In the genomic region with DNA sequence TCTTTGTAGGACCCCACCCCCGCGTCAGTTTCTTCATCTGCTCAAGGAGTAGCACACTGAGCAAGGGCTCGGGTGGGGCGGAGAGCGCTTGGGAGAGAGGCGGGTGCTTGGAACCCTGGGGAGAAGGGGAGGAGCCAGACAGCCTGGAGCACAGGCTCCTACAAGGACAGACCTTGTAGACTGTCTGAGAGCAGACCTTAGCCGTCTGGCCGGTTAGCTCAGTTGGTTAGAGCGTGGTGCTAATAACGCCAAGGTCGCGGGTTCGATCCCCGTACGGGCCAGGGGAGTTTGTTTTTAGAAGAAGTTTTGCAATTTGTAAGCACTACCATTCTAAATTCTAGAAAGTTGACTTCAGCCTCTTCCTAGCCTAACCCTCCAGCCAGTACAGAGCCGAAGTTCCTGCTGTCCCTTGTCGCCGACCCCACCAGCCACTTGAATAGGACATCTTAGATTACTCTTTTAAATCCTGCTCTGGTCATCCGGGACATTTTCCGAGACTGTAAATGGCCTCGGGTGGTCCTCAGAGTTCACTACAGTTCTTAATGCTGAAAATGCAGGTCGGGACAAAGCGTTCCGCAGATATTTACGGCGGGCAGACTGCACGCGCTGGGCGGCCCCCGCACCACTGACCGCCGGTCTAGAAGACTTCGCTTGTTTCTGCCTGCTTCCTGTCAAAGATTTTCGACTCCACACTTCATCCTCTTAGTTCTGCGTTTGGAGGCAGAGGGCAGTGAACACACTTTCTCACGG, we compare ENCODE assay signal across 8 mouse cellular contexts. TPM values are rescaled to one million over a fixed set of nuclear protein-coding genes. Genes with fewer than 3 reads are reported as not detected.
DNase-seq lines count a peak whose midpoint lies in the region; ATAC-seq lines count a peak whose summit lies in the region.

No protein-coding gene starts in this region.

- peak; percentile 91 for ATAC-seq in intestine, embryonic 14.5 days (replicated peaks; ENCODE audit: low FRiP score, low TSS enrichment, low read depth)
- ATAC-seq in inflammation-experienced regulatory T-cells, adult 6 months, result no peak

- H3K4me2 ChIP-seq in intestine, embryonic 14.5 days (ENCODE audit: low read length), result peak overlapping the region; percentile 69

- intact Hi-C loops in gastrocnemius, postnatal 14 days (cut with DNase I; ENCODE audit: low total_unique reads), result no loop called here
- intact Hi-C loops in left cerebral cortex, postnatal 14 days (cut with DNase I), result loop anchor here (2.0 kb wide), 1 partner anchor 151 kb away; no protein-coding TSS in a partner anchor

- H3K9me3 ChIP-seq in intestine, embryonic 14.5 days (ENCODE audit: control insufficient read depth, low read length), result no peaks in the 10 kb centered on the region

- peak overlapping the region; percentile 60 for H3K27ac ChIP-seq in intestine, embryonic 14.5 days (ENCODE audit: low read depth)

- no peaks in the 10 kb centered on the region for H3K27me3 ChIP-seq in intestine, embryonic 14.5 days (replicated peaks; ENCODE audit: control insufficient read depth, insufficient read depth, low read length)

- peak overlapping the region; percentile 41 for H3K9ac ChIP-seq in intestine, embryonic 14.5 days (ENCODE audit: low read length)

- H3K36me3 ChIP-seq in intestine, embryonic 14.5 days (ENCODE audit: control insufficient read depth, insufficient read depth, low read length), result no peaks in the 10 kb centered on the region

- DNase-seq in adipocyte (ENCODE audit: low spot score), result peak; percentile 97
- DNase-seq in embryo, embryonic 10.5 days (ENCODE audit: low spot score), result peak; percentile 98
- peak; percentile 89 for DNase-seq in gastrocnemius, postnatal 14 days
- peak; percentile 100 for DNase-seq in intestine, embryonic 14.5 days (ENCODE audit: low spot score)
- DNase-seq in left cerebral cortex, postnatal 14 days (ENCODE audit: low spot score in 2 of 2), result peak; percentile 80 to 81
- DNase-seq in mesoderm, embryonic 11.5 days (ENCODE audit: low read depth, low spot score), result peak; percentile 95
- DNase-seq in right cerebral cortex, postnatal 36 days (ENCODE audit: low spot score in 2 of 2), result peak; percentile 66 to 76

- under 1% methylated on average over 36 of the region's 36 CpGs for WGBS in intestine, embryonic 14.5 days

- H3K4me1 ChIP-seq in intestine, embryonic 14.5 days (replicated peaks; ENCODE audit: control insufficient read depth, insufficient read depth, low read length), result peaks cover 13% of the 10 kb centered on the region

- peak overlapping the region; percentile 64 for H3K4me3 ChIP-seq in intestine, embryonic 14.5 days (ENCODE audit: low read depth, low read length)

RNA-seq across cellular contexts. Expression of gene Mok, which starts 4.6 kb away (rescaled TPM):
- total RNA-seq in gastrocnemius, postnatal 14 days (2021), result under 1 TPM; 0.25 to 0.31 TPM
- polyA plus RNA-seq in intestine, embryonic 14.5 days (2014; fragmentation: Nextera tagmentation; extraction: Ambion mirVana), result 3.5 and 5.6 TPM in 2 replicates
- 10 to 100 TPM; 10.7 to 12.8 TPM for total RNA-seq in left cerebral cortex, postnatal 14 days (2021)
- polyA plus RNA-seq in inflammation-experienced regulatory T-cells, adult 6 months (2017; shearing (Covaris generic)), result under 1 TPM in 2 of 3 experiments, not detected in 1; 0.50 to 0.57 TPM

RNA-seq across cellular contexts. Expression of gene Zfp839, which starts 4.7 kb away (rescaled TPM):
- total RNA-seq in gastrocnemius, postnatal 14 days (2021), result 1 to 10 TPM; 3.9 to 5.4 TPM
- 4.7 and 5.4 TPM in 2 replicates for polyA plus RNA-seq in intestine, embryonic 14.5 days (2014; fragmentation: Nextera tagmentation; extraction: Ambion mirVana)
- total RNA-seq in left cerebral cortex, postnatal 14 days (2021), result 1 to 10 TPM; 9.1 to 9.6 TPM
- 1 to 10 TPM; 1.7 to 2.4 (median 2.3) TPM for polyA plus RNA-seq in inflammation-experienced regulatory T-cells, adult 6 months (2017; shearing (Covaris generic))

RNA-seq across cellular contexts. Expression of gene Cinp, which starts 43.6 kb away (rescaled TPM):
- total RNA-seq in gastrocnemius, postnatal 14 days (2021), result 10 to 100 TPM; 30.5 to 32.9 TPM
- polyA plus RNA-seq in intestine, embryonic 14.5 days (2014; fragmentation: Nextera tagmentation; extraction: Ambion mirVana), result 85.0 and 99.5 TPM in 2 replicates
- total RNA-seq in left cerebral cortex, postnatal 14 days (2021), result 100 to 1,000 TPM; 107 to 124 TPM
- polyA plus RNA-seq in inflammation-experienced regulatory T-cells, adult 6 months (2017; shearing (Covaris generic)), result 10 to 100 TPM; 38.4 to 45.4 (median 43.2) TPM

RNA-seq across cellular contexts. Expression of gene Tecpr2, which starts 43.8 kb away (rescaled TPM):
- total RNA-seq in gastrocnemius, postnatal 14 days (2021), result 1 to 10 TPM; 2.7 to 2.8 TPM
- 3.9 and 4.1 TPM in 2 replicates for polyA plus RNA-seq in intestine, embryonic 14.5 days (2014; fragmentation: Nextera tagmentation; extraction: Ambion mirVana)
- total RNA-seq in left cerebral cortex, postnatal 14 days (2021), result 10 to 100 TPM; 42.6 to 45.2 TPM
- polyA plus RNA-seq in inflammation-experienced regulatory T-cells, adult 6 months (2017; shearing (Covaris generic)), result 1 to 10 TPM in 2 of 3 experiments, under 1 TPM in 1; 0.88 to 1.6 (median 1.4) TPM

Comparison
In these comparisons a context has a peak if more than half of its experiments do, and no peak if none do; other contexts are left out.
1. RNA of gene Mok, which starts 4.6 kb away (total RNA-seq): 10.7 to 12.8 TPM in left cerebral cortex, postnatal 14 days; 0.25 to 0.31 TPM in gastrocnemius, postnatal 14 days; every median in the first group is over 4 times any median in the second.
2. Peak in every context shown above with its lines, with median percentiles within 50 percentile points of each other: DNase-seq.